Mouse (Mus musculus) bone marrow macrophage, adult 2 months (primary cell): Measurements from ENCODE around the gene Fsd2.
A peak's percentile ranks its signal among the peaks of the same experiment; 100 is the strongest.

Experiments used
- CTCF ChIP-seq: IDR thresholded peaks from 2 replicates; pipeline ENCODE4 v1.5.1; 2012; ENCODE audit warnings: low read depth, mild to moderate bottlenecking, low read length, moderate library complexity
- POLR2A ChIP-seq: IDR thresholded peaks from 2 replicates; pipeline ENCODE4 v1.6.1; 2012; ENCODE audit warnings: mild to moderate bottlenecking, low read depth, low read length, borderline replicate concordance

DNA sequence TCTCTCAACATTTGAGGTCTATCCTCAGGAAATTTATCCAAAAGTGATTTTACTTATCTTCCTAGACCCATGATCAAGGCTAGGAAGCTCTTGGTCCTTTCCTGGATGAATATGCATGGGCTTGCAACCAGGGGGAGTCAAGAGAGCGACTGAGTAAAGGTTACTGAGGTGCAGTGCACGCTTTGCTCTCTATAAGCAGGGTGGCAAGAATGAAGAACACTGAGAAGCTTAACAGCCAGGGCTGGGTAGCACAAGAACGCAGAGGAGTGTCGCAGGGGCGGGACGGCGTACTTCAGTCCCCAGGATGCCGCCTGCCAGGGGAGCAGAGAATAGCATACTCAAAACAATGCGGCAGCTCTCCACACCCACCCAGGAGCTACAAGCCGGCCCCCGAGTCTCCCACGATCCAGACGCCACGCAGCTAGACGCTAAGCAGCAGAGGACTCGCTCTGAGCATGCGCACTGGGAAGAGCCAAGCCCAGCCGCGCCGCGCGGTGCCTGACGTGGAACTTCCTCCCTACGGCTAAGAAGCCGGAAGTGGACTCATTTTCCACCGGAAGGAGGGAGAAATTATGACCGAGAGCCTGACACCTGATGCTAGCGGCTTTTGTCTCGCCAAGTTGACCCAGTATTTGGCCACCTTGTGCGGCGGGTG, 43.6 kb downstream of the Fsd2 start:
- TF ChIP-seq CTCF: no peak
- peak; percentile 68; the same call in 1 of the 2 replicates for TF ChIP-seq POLR2A
